Mouse (Mus musculus): ENCODE data around the gene Meox1.

The Meox1 gene

DNA sequence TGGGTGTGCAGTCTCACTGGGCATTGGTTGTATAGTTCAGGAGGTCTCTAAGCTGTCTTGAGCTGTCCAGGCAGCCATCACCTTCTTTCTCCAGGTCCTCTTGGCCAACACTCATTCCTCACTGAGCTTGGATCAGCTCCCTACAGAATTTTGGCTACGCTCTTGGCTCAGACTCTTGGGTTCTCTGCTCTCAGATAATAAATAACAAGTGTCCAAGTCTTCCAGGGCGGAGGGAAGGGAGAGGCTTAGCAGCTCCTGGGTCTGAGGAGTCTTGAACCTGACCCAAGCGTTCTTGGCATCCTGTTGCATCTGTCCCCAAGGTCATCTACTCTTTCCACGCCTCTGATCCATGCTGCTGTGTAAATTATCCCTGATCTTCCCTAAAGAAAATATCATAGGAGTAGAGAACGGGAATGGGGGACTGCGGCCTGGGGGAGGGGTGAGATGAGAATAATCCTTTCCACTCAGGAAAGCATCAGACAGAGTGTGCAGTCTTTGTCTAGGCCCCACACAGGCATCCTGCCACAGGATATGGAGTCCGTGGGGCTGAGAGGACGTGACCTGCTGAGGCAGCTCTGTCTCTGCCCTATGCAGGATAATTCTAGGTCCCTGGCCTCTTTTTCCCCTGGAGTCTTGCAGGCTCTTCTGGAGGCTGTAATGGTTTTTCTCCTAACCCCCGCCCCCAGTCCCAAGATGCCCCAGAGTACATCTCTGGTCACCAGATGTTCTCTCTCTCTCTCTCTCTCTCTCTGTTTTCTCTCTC lies 38.0 kb downstream of the Meox1 start:
- CTCF ChIA-PET, result no interaction called here

DNA sequence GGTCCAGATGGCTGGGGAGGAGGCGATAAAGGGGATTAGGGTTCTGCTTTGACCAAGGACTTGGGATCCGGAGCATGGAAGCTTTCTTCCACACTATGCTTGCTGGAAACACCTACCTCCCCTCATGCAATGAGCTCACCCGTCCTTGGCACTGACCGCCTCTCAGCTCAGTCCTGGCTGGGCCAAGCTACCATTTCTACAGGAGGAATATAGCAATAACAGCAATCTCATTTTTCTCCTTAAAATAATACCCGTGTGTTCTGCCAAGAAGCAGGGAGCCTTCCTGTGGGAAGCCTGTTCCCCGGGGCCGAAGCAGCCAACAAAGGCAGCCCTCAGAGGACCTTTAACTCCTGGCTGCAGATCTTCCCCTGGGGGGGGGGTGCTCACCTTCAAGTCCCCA lies 43.1 kb downstream of the Meox1 start:
- CTCF ChIA-PET, result interaction anchor here (0.6 kb wide), 1 partner anchor 149 kb away, joined by 8 read pairs; no protein-coding TSS in a partner anchor

DNA sequence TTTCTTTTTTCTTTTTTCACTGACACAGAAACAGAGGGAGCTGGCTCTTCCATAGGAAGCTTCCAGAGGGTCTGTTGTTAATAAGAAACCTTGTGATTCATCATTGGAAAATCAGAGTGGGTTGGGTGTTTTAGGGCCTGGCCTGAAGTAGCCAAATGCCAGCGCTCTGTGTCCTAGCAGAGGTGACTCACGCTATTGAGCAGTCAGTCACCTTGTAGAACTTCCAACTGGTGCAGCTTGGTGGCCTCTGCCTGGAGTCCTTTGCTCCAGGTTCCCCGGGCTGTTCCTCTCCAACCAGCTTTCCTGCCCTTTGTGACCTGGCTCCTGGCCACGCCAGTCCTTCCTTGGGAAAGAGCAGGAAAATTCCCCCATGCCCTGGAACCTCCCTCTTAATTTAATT lies 44.9 kb downstream of the Meox1 start:
- CTCF ChIA-PET, result no interaction called here

DNA sequence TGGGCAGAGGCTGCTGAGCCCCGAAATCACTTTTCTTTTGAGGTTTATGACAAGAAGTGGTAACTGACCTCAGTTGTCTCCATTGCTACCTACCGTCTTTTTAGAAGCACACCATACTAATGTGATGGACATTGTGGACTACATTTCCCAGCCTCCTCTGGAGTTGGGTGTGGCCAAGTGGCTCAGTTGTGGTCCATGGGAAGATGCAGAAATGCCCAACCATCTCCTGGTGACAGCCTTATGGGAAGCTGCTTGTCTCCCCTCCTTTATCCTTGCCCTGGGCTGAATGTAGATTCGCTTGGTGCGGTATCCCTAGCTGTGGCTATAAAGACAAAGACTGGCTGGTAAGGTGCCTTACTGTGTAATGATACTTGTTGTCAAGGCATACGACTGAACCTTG lies 46.7 kb downstream of the Meox1 start:
- CTCF ChIA-PET, result no interaction called here

DNA sequence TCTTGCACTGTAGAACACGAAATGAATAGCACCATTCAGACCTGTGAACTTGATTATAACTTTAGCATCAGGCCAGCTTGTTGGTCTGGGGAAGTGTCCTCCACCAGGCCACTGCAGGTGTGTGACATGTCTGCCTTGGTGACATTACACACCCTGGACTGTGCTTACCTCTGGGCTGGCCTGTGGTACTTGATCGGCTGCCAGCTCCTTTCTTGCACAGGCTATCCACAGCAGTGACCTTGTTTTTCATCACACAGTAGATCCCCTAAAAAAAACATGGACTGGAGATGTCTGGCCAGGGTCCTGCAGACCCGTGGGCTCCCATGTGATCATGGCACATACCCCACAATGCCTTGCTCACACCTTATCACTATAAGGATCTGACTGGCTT lies 51.4 kb downstream of the Meox1 start:
- CTCF ChIA-PET, result no interaction called here

DNA sequence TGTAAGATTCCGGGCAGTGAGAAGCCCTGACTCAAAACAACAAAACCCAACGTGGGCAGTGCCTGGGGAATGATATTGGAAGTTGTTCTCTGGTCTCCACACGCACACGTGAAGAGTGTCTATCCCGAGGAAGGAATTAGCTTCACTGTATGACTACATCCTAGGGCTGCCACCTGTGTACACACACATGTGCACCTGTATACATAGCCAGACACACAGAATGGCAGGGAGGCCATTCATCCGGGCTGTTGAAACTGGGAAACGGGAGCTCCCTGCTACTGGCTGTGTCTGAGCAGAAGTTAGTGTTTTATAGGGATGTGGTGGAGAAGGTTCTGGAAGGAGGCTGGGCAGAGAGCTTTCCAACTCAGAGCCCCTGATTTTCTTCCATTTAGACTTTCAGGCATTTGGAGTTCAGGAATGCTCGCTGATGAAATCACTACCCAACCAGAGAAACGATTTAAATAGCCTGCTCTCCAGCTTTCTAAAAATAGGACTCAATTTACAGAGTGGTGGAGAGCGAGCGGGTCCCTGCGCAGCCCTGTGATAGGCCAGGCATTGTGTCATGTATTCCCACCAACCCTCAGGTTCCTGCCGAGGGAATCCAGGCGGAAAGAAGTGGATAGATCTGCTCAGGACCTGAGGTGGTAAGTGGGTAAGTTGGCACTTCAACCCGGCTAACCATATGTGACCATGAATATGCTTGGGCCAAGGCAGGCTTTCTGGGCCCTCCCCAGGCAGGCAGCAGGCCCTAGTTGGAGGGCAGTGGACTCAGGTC lies 52.0 kb downstream of the Meox1 start:
- CTCF ChIA-PET, result no interaction called here

DNA sequence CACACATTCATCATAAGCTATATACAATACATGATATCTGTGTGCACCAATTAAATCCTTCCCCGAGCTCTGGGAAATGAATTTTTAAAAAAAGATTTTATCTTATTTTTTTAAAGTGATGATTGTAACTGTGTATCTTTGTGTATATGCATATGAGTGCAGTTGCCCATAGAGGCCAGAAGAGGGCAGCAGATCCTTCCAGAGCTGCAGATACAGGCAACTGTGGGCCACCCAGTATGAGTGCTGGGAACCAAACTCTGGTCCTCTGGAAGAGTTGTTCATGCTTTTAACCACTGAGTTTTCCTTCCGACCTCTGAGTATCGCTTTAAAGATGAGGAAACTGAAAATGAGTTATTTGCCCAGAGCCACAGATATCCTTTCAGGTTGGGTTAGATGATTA lies 53.8 kb downstream of the Meox1 start:
- CTCF ChIA-PET, result no interaction called here

DNA sequence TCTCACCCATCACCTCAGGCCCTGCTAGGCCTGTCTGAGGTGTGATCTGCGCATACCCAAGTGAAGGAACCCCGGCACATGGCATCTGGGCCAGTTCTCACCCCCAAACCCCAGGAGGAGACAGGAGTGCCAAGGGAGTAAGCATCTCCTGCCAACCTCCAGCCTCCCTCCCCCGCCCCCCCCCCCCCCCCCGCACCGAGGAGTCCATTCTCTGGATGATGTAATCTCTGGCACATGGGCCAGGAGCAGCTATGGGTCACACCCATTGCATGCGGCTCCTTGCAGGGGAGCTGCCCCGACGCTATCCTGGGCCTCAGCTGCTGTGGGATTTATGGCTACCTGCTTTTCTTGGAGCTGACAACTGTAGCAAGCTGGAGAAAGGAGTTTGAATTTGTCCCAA lies 54.7 kb downstream of the Meox1 start:
- CTCF ChIA-PET, result interaction anchor here (0.6 to 0.7 kb wide), 2 partner anchors 10 to 71 kb away, joined by 3 to 5 read pairs; no protein-coding TSS in a partner anchor

DNA sequence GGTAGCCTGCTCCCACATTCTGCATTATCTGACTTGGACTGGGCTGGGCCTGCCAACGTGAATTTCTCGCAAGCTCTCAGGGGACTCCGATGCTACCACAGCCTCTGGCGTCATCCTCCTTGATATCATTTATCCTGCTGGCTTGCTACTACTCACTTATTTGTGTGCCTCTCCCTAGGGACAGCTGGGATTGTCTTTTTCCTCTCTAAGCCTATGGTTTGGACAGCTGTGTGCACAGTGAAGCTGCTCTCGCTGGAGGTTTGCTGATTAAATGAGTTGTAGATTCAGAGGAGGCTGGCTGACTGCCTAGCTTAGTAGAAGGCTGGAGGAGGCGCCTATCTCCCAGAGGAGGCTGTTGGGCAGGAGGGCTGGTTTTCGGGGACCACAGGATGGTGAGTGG lies 62.2 kb downstream of the Meox1 start:
- CTCF ChIA-PET, result no interaction called here

DNA sequence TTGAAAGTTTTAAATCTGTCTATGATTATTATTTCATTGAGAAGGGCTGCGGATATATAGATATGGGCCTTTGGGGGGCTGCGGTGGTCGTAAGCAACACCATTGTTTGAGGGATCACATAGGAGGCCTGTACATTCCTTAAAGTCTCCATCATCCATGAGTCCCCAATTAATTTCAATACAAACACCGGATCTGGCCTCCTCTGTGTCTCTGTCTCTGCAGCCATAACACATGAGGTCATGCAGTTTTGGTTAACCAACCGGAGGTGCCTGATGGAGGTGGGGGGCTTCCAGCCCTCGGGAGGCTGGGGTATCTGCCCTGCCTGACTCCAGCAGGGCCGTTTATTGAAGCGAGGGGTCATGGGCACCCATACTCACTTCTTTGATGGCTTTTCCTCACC lies 63.6 kb downstream of the Meox1 start:
- CTCF ChIA-PET, result interaction anchor here (0.5 kb wide), 1 partner anchor 61 kb away, joined by 3 read pairs; no protein-coding TSS in a partner anchor

DNA sequence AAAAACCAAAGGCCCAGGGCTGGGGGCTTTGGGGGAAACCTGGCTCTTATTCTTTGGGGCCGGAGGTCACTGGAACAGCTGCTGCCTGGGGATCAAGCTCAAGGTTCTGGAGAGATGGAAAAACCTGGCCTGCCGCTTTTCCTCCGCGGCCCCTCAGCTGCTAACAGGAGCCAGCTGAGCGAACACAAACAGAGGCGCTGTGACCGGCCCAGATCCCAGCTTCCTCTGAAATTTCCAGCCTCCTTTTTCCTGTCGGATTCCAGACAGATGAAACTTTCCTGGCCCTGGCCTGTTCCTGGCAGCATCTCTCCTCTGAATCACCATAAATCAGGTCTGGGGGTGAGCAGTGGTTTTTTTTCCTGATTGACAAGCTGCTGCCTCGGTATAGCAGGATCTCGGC lies 64.1 kb downstream of the Meox1 start:
- CTCF ChIA-PET, result interaction anchor here (0.5 to 0.6 kb wide), 2 partner anchors 10 to 61 kb away, joined by 3 to 5 read pairs; no protein-coding TSS in a partner anchor

DNA sequence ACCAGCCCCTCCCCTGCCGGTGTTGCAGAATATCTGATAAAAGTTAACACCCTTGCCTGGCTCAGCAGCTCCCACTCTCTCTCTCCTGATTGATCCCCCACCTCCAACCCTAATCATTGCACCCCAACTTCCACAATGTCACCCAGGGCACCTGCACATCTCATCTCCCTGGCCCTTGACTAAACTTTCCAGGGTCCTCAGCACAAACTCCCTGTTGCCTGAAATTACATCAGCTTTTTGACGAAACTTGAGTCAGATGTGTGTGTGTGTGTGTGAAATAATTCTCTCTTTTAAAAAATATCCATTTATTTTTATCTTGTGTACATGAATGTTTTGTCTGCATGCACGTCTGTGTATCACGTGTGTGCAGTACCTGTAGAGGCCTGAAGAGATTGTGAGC lies 65.5 kb downstream of the Meox1 start:
- CTCF ChIA-PET, result no interaction called here

Data from spleen, embryonic (tissue).